ENCODE assay signal across 18 mouse cellular contexts in the genomic region with DNA sequence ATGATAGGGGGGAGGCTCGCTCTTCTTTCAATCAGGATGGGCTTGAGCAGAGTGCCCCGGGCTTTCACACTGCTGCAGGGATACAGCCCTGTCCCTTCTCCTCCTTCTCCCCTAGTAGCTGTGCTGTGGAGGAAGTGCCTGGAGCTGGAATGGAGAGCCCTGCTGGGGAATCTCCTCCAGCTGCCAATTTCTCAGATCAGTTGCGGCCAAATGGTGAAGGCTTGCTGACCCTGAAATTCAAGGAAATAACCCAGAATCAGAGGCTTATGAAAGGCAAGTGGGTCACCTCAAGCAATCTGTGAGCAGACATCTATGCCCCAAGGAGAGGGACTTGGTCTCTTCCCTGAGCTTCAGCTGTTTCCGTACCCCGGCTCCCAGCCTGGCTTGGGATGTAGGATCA.
"Had no signal": no experiment of that assay in that cellular context is flagged by ENCODE, and none has a peak within 500 bp of the region (broad histone marks: within the 10 kb centered on the region; RNA-seq: fewer than 3 reads in every experiment).

No protein-coding gene starts in this region.

- H3K4me3 ChIP-seq: layer of hippocampus, adult 2 months; left cerebral cortex, adult 2 months; liver, embryonic 13.5 days; lung, embryonic 15.5 days; midbrain, embryonic 13.5 days; myocyte; neural tube, embryonic 13.5 days had no signal

- DNase-seq: kidney, adult 2 months; kidney, postnatal 25 days; layer of hippocampus, postnatal 36 days; liver, embryonic 13.5 days; lung, postnatal 10 days; right cerebral cortex, adult 18-20 months; right cerebral cortex, postnatal 14 days; right cerebral cortex, postnatal 4 days; thymus, adult 2 months; thymus, postnatal 14 days; thymus, postnatal 4 days had no signal

- H3K4me1 ChIP-seq: liver, embryonic 13.5 days; lung, embryonic 15.5 days; midbrain, embryonic 13.5 days; neural tube, embryonic 13.5 days had no signal

- ATAC-seq: intestine, postnatal 0 days; midbrain, embryonic 13.5 days had no signal
